Mouse (Mus musculus): Measurements from ENCODE around the gene Cubn. TPM values are rescaled to one million over a fixed set of nuclear protein-coding genes. Genes with fewer than 3 reads are reported as not detected.

Gene Cubn
- total and polyA plus RNA-seq, 2 experiments from 2014 or later: 0.39 to 1.9 TPM

DNA sequence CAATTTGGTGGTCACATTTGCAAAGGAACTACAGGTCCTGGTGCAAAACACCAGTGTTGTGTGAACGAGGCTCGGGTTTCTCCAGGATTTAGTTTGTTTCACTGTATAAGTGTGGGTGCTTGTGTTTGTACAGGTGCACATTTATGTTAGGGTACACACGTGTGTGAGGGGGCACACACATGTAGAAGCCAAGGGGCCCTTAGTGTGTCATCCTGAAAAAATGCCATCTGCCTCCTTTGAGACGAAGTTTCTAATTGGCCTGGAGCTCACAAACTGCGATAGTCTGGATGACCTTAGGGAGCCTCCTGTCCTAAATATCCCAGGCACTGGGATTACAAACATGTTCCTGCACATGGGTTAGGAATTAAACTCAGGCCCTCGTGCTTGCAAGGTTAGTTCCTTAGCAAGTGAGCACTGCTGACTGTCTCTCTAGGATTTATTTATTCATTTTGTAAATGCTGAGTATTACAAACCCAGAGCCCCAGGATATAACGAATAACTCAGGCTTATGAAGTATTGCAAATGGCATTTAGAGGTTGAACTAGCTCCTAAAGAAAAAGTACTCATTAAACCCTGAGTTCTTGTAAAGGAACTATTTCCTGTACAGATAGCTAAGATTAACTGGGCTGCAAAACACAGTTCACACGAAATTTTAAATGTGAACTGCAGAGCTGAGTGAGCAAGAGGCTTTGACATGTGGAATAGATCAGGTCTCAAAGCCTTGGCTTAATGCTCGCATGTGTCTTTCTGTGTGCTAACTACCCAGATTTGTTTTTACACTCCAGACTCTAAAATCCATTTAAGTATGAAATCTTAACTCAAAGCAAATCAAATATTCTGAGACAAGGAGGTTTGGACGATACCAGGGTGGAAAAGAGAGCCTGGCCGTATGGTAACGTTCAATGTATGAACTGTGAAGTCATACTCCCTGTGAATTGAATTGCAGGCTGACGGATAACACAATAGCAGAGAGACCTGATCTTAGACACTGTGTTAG is 39.8 kb downstream of the Cubn start:
- Histone ChIP-seq H3K9me3 (ENCODE audit: low read length) (no peaks in the 10 kb centered on the region), H3K27me3 (ENCODE audit: insufficient read depth, low read length) (no peaks in the 10 kb centered on the region), H3K4me2 (ENCODE audit: low read depth, low read length, poor library complexity, severe bottlenecking) (no peak overlapping the region), H3K9ac (replicated peaks; ENCODE audit: low read length, poor library complexity, severe bottlenecking) (no peak overlapping the region), H3K27ac (ENCODE audit: low read depth, low read length) (no peak overlapping the region), H3K4me1 (ENCODE audit: insufficient read depth, low read length) (0 out of 2 replicates have a peak, but pooled peaks cover 6% of the 10 kb centered on the region), H3K4me3 (ENCODE audit: low read depth, low read length) (no peak overlapping the region), H3K36me3 (ENCODE audit: insufficient read depth, low read length) (no peaks in the 10 kb centered on the region)
- 50% methylated on average over 13 of the region's 13 CpGs for WGBS
- ATAC-seq (ENCODE audit: low FRiP score) (no peak), DNase-seq (ENCODE audit: low spot score) (no peak)
- TF ChIP-seq CTCF (IDR thresholded peaks at IDR 0.05): no peak

DNA sequence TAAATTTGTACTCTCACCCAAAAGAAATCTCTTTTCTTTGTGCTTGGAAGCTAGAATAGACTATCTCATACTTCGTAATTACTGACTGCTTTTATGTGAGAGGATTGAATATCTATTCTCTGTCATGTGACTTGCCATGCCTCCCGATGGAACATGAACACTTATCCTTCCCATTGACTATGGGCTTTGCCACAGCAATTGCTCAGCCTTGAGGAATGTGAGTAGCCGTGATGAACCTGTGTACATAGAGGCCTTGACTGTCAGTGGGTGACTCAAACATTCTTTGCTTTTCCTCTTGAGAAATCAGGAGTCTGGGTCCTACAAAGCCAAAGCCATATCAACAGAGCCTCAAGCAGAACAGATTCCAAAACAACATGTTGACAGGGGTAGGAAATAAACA is 40.7 kb downstream of the Cubn start:
- DNase-seq (ENCODE audit: low spot score) (no peak), ATAC-seq (ENCODE audit: low FRiP score) (no peak)
- no peak overlapping the region for H3K4me3 ChIP-seq (ENCODE audit: low read depth, low read length)
- H3K27me3 ChIP-seq (ENCODE audit: insufficient read depth, low read length): no peaks in the 10 kb centered on the region
- H3K27ac ChIP-seq (ENCODE audit: low read depth, low read length): no peak overlapping the region
- TF ChIP-seq CTCF (IDR thresholded peaks at IDR 0.05): no peak
- H3K9ac ChIP-seq (replicated peaks; ENCODE audit: low read length, poor library complexity, severe bottlenecking): no peak overlapping the region
- H3K9me3 ChIP-seq (ENCODE audit: low read length): no peaks in the 10 kb centered on the region
- H3K36me3 ChIP-seq (ENCODE audit: insufficient read depth, low read length): no peaks in the 10 kb centered on the region
- 0 out of 2 replicates have a peak, but pooled peaks cover 6% of the 10 kb centered on the region for H3K4me1 ChIP-seq (ENCODE audit: insufficient read depth, low read length)
- 57% methylated on average over 3 of the region's 3 CpGs for WGBS
- no peak overlapping the region for H3K4me2 ChIP-seq (ENCODE audit: low read depth, low read length, poor library complexity, severe bottlenecking)

DNA sequence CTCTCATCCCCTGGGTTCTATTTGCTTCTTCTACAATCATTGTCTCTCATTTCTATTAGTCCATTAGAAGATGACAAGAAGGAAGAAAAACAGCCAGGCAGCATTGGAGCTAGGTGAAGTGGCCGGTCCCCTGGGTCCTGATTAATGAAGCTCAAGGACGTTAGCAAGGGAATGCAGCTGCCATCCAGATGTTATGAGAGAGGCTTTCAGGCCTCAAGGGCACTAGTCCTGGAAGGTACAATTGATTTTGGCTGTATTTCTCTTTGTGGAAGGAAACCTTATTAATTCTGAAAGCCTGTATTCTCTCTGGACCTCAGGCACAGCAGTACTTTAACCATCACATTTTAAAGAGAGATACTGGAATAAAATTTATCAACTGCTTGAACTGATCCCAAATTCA is 41.1 kb downstream of the Cubn start:
- Histone ChIP-seq H3K4me2 (ENCODE audit: low read depth, low read length, poor library complexity, severe bottlenecking) (no peak overlapping the region), H3K4me1 (ENCODE audit: insufficient read depth, low read length) (0 out of 2 replicates have a peak, but pooled peaks cover 6% of the 10 kb centered on the region), H3K27me3 (ENCODE audit: insufficient read depth, low read length) (no peaks in the 10 kb centered on the region), H3K27ac (ENCODE audit: low read depth, low read length) (no peak overlapping the region), H3K36me3 (ENCODE audit: insufficient read depth, low read length) (no peaks in the 10 kb centered on the region), H3K9ac (replicated peaks; ENCODE audit: low read length, poor library complexity, severe bottlenecking) (no peak overlapping the region), H3K4me3 (ENCODE audit: low read depth, low read length) (no peak overlapping the region), H3K9me3 (ENCODE audit: low read length) (no peaks in the 10 kb centered on the region)
- 49% methylated on average over 2 of the region's 2 CpGs for WGBS
- DNase-seq (ENCODE audit: low spot score) (peak; percentile 9), ATAC-seq (ENCODE audit: low FRiP score) (no peak)
- TF ChIP-seq CTCF (IDR thresholded peaks at IDR 0.05): no peak

DNA sequence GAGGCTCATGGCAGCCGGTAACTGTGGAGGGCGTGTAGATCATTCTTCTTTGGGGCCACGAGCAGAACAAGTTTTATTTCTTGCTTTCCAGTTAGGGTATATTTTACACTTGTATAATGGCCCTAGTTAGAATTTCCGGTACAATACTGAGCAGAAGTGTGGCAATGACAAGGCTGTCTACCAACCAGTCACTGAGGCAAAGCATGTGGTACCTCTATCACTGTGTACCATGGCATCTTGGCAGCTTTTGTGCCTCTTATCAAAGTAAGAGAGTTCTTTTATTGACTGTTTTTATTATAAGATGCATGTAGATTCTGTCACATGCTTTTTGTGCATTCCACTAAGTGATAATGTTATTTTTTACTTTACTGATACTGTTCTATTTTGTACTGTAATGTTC is 46.5 kb downstream of the Cubn start:
- DNase-seq (ENCODE audit: low spot score) (no peak), ATAC-seq (ENCODE audit: low FRiP score) (no peak)
- whole genome bisulfite sequencing: 96% methylated on average over 4 of the region's 4 CpGs
- no peak overlapping the region for H3K27ac ChIP-seq (ENCODE audit: low read depth, low read length)
- TF ChIP-seq CTCF (IDR thresholded peaks at IDR 0.05): no peak
- H3K4me3 ChIP-seq (ENCODE audit: low read depth, low read length): no peak overlapping the region
- no peaks in the 10 kb centered on the region for H3K4me1 ChIP-seq (ENCODE audit: insufficient read depth, low read length)
- H3K36me3 ChIP-seq (ENCODE audit: insufficient read depth, low read length): no peaks in the 10 kb centered on the region
- no peak overlapping the region for H3K4me2 ChIP-seq (ENCODE audit: low read depth, low read length, poor library complexity, severe bottlenecking)
- H3K27me3 ChIP-seq (ENCODE audit: insufficient read depth, low read length): no peaks in the 10 kb centered on the region
- H3K9ac ChIP-seq (replicated peaks; ENCODE audit: low read length, poor library complexity, severe bottlenecking): no peak overlapping the region
- H3K9me3 ChIP-seq (ENCODE audit: low read length): no peaks in the 10 kb centered on the region

DNA sequence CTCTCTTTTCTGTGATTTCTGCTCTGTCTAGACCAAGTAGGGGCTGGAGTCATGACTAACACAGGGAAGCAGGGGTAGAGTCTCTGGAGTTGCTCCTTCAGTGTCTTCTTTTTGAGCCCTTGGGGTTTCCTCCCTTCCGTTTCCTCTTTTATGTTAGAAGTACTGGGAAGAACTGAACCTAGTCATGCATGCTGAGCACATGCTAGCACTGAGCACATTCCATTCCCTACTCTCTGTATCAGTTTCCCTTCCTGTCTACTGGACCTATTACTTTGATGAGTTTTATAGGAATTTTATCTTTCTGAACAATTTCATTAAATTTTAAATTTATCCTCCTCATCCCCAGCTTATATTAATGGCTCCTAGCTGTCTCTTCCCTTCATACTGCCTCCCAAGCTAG is 52.6 kb downstream of the Cubn start:
- DNase-seq (ENCODE audit: low spot score): no peak
- TF ChIP-seq CTCF (IDR thresholded peaks at IDR 0.05): no peak
- H3K4me1 ChIP-seq (ENCODE audit: insufficient read depth, low read length): no peaks in the 10 kb centered on the region
- 47% methylated on average over 1 of the region's 1 CpGs for WGBS
- H3K9ac ChIP-seq (replicated peaks; ENCODE audit: low read length, poor library complexity, severe bottlenecking): no peak overlapping the region
- no peaks in the 10 kb centered on the region for H3K27me3 ChIP-seq (ENCODE audit: insufficient read depth, low read length)
- H3K4me3 ChIP-seq (ENCODE audit: low read depth, low read length): no peak overlapping the region
- no peaks in the 10 kb centered on the region for H3K9me3 ChIP-seq (ENCODE audit: low read length)
- H3K27ac ChIP-seq (ENCODE audit: low read depth, low read length): no peak overlapping the region
- H3K36me3 ChIP-seq (ENCODE audit: insufficient read depth, low read length): no peaks in the 10 kb centered on the region
- no peak overlapping the region for H3K4me2 ChIP-seq (ENCODE audit: low read depth, low read length, poor library complexity, severe bottlenecking)
- no peak for ATAC-seq (ENCODE audit: low FRiP score)

DNA sequence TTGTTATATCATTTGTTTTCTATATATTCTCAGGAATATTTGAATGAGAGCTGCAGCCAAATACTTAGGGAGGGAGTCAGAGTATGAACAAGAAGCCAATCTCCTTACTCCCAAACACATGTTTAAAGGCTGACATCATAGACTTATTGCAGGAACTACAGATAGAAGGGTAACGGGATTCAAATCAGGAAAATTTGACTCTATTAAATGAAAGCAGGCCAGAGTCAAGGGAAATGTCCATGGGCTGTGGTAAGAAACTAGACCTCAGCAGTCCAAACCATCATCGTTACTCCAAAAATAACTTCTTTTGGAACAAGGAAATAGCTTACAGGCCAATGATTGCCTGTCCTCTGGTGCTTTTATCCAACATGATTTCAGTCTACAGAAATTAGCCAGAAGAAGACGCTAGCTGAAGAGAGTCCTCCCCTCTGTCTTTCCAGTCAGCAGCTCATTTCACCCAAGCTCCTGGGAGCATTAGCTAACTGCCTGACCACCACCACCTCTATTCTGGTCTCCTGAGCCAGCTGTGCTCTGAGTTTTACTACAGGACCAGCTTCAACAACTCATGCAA is 53.3 kb downstream of the Cubn start:
- no peak overlapping the region for H3K9ac ChIP-seq (replicated peaks; ENCODE audit: low read length, poor library complexity, severe bottlenecking)
- H3K36me3 ChIP-seq (ENCODE audit: insufficient read depth, low read length): no peaks in the 10 kb centered on the region
- H3K9me3 ChIP-seq (ENCODE audit: low read length): no peaks in the 10 kb centered on the region
- H3K27ac ChIP-seq (ENCODE audit: low read depth, low read length): no peak overlapping the region
- no peak overlapping the region for H3K4me2 ChIP-seq (ENCODE audit: low read depth, low read length, poor library complexity, severe bottlenecking)
- no peaks in the 10 kb centered on the region for H3K4me1 ChIP-seq (ENCODE audit: insufficient read depth, low read length)
- ATAC-seq (ENCODE audit: low FRiP score) (no peak), DNase-seq (ENCODE audit: low spot score) (no peak)
- WGBS: 92% methylated on average over 3 of the region's 3 CpGs
- no peak overlapping the region for H3K4me3 ChIP-seq (ENCODE audit: low read depth, low read length)
- no peak for TF ChIP-seq CTCF (IDR thresholded peaks at IDR 0.05)
- H3K27me3 ChIP-seq (ENCODE audit: insufficient read depth, low read length): no peaks in the 10 kb centered on the region

Data from midbrain, postnatal 0 days (tissue).